Mouse (Mus musculus) lung, adult 2 months (tissue): ENCODE measurements around the gene Nelfa.

Source experiments
- CTCF ChIP-seq: fragments of 200-500 bp; IDR thresholded peaks from 2 replicates; pipeline ENCODE4 v1.5.1; 2011; ENCODE audit warnings: mild to moderate bottlenecking, low read length, control low read depth; ENCODE audit not compliant: insufficient read depth
- POLR2A ChIP-seq: fragments of 200-500 bp; IDR thresholded peaks from 2 replicates; pipeline ENCODE4 v1.6.1; 2011; ENCODE audit warnings: low read depth, mild to moderate bottlenecking, control low read depth, low read length, borderline replicate concordance; ENCODE audit errors: extremely low read depth

GRCm38 (mm10) chr5:33922566-33922965, 13.6 kb downstream of the Nelfa start:
- TF ChIP-seq CTCF (no peak), POLR2A (no peak)
